Mouse (Mus musculus) embryonic facial prominence, embryonic 11.5 days (tissue): ENCODE measurements around the gene Cux2. TPM values are rescaled to one million over a fixed set of nuclear protein-coding genes. Genes with fewer than 3 reads are reported as not detected.

Experiments used
- ATAC-seq: fragments of 200-750 bp; cut with Nextera tagmentation; replicated peaks from 2 replicates; pipeline ENCODE4 v1.8.0; 2017; ENCODE audit warnings: low read depth; ENCODE audit not compliant: insufficient number of reproducible peaks, low FRiP score, low TSS enrichment
- DNase-seq: peaks from one replicate; pipeline ENCODE4 v3.0.0-alpha.2; 2015; ENCODE audit warnings: low spot score
- H3K27ac ChIP-seq: fragments of 300-500 bp; sonication (generic); replicated peaks from 2 replicates; pipeline ENCODE4 v1.5.1; 2014; ENCODE audit warnings: mild to moderate bottlenecking, low read depth, low read length, control low read depth
- H3K27me3 ChIP-seq: fragments of 300-500 bp; sonication (generic); 2 replicates; pipeline ENCODE4 v1.6.1; 2014; ENCODE audit warnings: mild to moderate bottlenecking, low read length, moderate library complexity, mixed read lengths; ENCODE audit not compliant: control insufficient read depth, insufficient read depth
- H3K36me3 ChIP-seq: fragments of 300-500 bp; sonication (generic); replicated peaks from 2 replicates; pipeline ENCODE4 v1.6.1; 2014; ENCODE audit warnings: low read depth, mild to moderate bottlenecking, low read length, moderate library complexity, mixed read lengths; ENCODE audit not compliant: control insufficient read depth, insufficient read depth
- H3K4me1 ChIP-seq: fragments of 300-500 bp; sonication (generic); 2 replicates; pipeline ENCODE4 v1.6.1; 2014; ENCODE audit warnings: low read length, mixed read lengths; ENCODE audit not compliant: control insufficient read depth, insufficient read depth
- H3K4me2 ChIP-seq: fragments of 300-500 bp; sonication (generic); 2 replicates; pipeline ENCODE4 v1.6.1; 2014; ENCODE audit warnings: low read depth, mild to moderate bottlenecking, control low read depth, low read length, moderate library complexity
- H3K4me3 ChIP-seq: fragments of 300-500 bp; sonication (generic); 2 replicates; pipeline ENCODE4 v1.5.1; 2014; ENCODE audit warnings: low read depth, low read length, control low read depth
- H3K9ac ChIP-seq: fragments of 300-500 bp; sonication (generic); replicated peaks from 2 replicates; pipeline ENCODE4 v1.6.1; 2014; ENCODE audit warnings: mild to moderate bottlenecking, control low read depth, low read length
- H3K9me3 ChIP-seq: fragments of 300-500 bp; sonication (generic); replicated peaks from 2 replicates; pipeline ENCODE4 v1.6.1; 2016; ENCODE audit warnings: mild to moderate bottlenecking, low read length, inconsistent platforms, mixed read lengths; ENCODE audit not compliant: control insufficient read depth
- WGBS: fragments of 180-500 bp; shearing (Covaris S2); extraction: QIAGEN DNeasy Blood & Tissue Kit; methylation state at CpG from one replicate; pipeline ENCODE4 v1.1.7; 2014; 5-methylcytosine and 5-hydroxymethylcytosine counted together
- polyA plus RNA-seq: library from polyadenylated mRNA; unstranded; fragments of >200 nt; fragmentation: Nextera tagmentation; extraction: Ambion mirVana; gene quantifications from 2 replicates; pipeline ENCODE4 v1.2.1, GENCODE M21; 2014

Cux2 gene
- polyA plus RNA-seq, 1 experiment from 2014 or later = 4.5 TPM

- no peak for DNase-seq
- no peak overlapping the region for H3K27ac ChIP-seq
- 89% methylated on average over 15 of the region's 15 CpGs for WGBS
- no peaks in the 10 kb centered on the region for H3K9me3 ChIP-seq
- ATAC-seq = no peak
- H3K9ac ChIP-seq = no peak overlapping the region
- H3K4me2 ChIP-seq = no peak overlapping the region
- no peaks in the 10 kb centered on the region for H3K27me3 ChIP-seq
- peaks cover 3% of the 10 kb centered on the region for H3K4me1 ChIP-seq
- H3K36me3 ChIP-seq = no peaks in the 10 kb centered on the region
- H3K4me3 ChIP-seq = no peak overlapping the region
These were observed 81.5 kb downstream of the Cux2 start for GRCm38 (mm10) chr5:121968416-121968815.

GRCm38 (mm10) chr5:121967520-121967919 is 82.4 kb downstream of the Cux2 start:
- H3K4me2 ChIP-seq = no peak overlapping the region
- H3K36me3 ChIP-seq = no peaks in the 10 kb centered on the region
- no peaks in the 10 kb centered on the region for H3K27me3 ChIP-seq
- H3K9ac ChIP-seq = no peak overlapping the region
- 82% methylated on average over 5 of the region's 5 CpGs for WGBS
- no peak overlapping the region for H3K4me3 ChIP-seq
- no peak for ATAC-seq
- H3K27ac ChIP-seq = no peak overlapping the region
- peaks cover 3% of the 10 kb centered on the region for H3K4me1 ChIP-seq
- DNase-seq = no peak
- no peaks in the 10 kb centered on the region for H3K9me3 ChIP-seq

GRCm38 (mm10) chr5:121966940-121967339 is 83.0 kb downstream of the Cux2 start:
- Histone ChIP-seq H3K27me3 (no peaks in the 10 kb centered on the region), H3K4me2 (no peak overlapping the region), H3K4me3 (no peak overlapping the region), H3K4me1 (peaks cover 3% of the 10 kb centered on the region), H3K27ac (no peak overlapping the region), H3K36me3 (no peaks in the 10 kb centered on the region), H3K9me3 (no peaks in the 10 kb centered on the region), H3K9ac (no peak overlapping the region)
- DNase-seq = peak; percentile 59
- no peak for ATAC-seq
- 48% methylated on average over 16 of the region's 16 CpGs for WGBS

- no peak for DNase-seq
- no peak overlapping the region for H3K4me3 ChIP-seq
- WGBS = 85% methylated on average over 10 of the region's 10 CpGs
These were observed 86.9 kb downstream of the Cux2 start for GRCm38 (mm10) chr5:121962974-121963373.

GRCm38 (mm10) chr5:121962359-121962758 is 87.5 kb downstream of the Cux2 start:
- no peak for ATAC-seq
- Histone ChIP-seq H3K4me3 (no peak overlapping the region), H3K27ac (no peak overlapping the region), H3K9me3 (no peaks in the 10 kb centered on the region), H3K4me2 (no peak overlapping the region), H3K27me3 (no peaks in the 10 kb centered on the region), H3K4me1 (peaks cover 3% of the 10 kb centered on the region), H3K9ac (no peak overlapping the region), H3K36me3 (no peaks in the 10 kb centered on the region)
- WGBS = 89% methylated on average over 7 of the region's 7 CpGs
- no peak for DNase-seq

More at GRCm38 (mm10) chr5:121962974-121963373, 86.9 kb downstream of the Cux2 start:
- no peaks in the 10 kb centered on the region for H3K9me3 ChIP-seq
- no peak overlapping the region for H3K27ac ChIP-seq
- no peak overlapping the region for H3K4me2 ChIP-seq
- no peak overlapping the region for H3K9ac ChIP-seq
- no peaks in the 10 kb centered on the region for H3K36me3 ChIP-seq
- no peaks in the 10 kb centered on the region for H3K27me3 ChIP-seq
- no peak for ATAC-seq
- H3K4me1 ChIP-seq = peaks cover 3% of the 10 kb centered on the region

GRCm38 (mm10) chr5:121961256-121961655 is 88.6 kb downstream of the Cux2 start:
- no peak overlapping the region for H3K4me2 ChIP-seq
- H3K27ac ChIP-seq = no peak overlapping the region
- DNase-seq (no peak), ATAC-seq (no peak)
- no peak overlapping the region for H3K4me3 ChIP-seq
- no peak overlapping the region for H3K9ac ChIP-seq
- peaks cover 3% of the 10 kb centered on the region for H3K4me1 ChIP-seq
- 76% methylated on average over 8 of the region's 8 CpGs for WGBS
- H3K36me3 ChIP-seq = no peaks in the 10 kb centered on the region
- H3K27me3 ChIP-seq = no peaks in the 10 kb centered on the region
- H3K9me3 ChIP-seq = no peaks in the 10 kb centered on the region

- no peak for DNase-seq
These were observed 90.2 kb downstream of the Cux2 start for GRCm38 (mm10) chr5:121959688-121960087.

GRCm38 (mm10) chr5:121958551-121958950 is 91.4 kb downstream of the Cux2 start:
- no peaks in the 10 kb centered on the region for H3K9me3 ChIP-seq
- H3K4me1 ChIP-seq = no peaks in the 10 kb centered on the region; the same call in 1 of the 2 replicates
- H3K4me3 ChIP-seq = no peak overlapping the region
- 80% methylated on average over 9 of the region's 9 CpGs for WGBS
- no peak overlapping the region for H3K27ac ChIP-seq
- no peak overlapping the region for H3K9ac ChIP-seq
- DNase-seq (no peak), ATAC-seq (no peak)
- no peaks in the 10 kb centered on the region for H3K36me3 ChIP-seq
- H3K27me3 ChIP-seq = no peaks in the 10 kb centered on the region
- H3K4me2 ChIP-seq = no peak overlapping the region

More at GRCm38 (mm10) chr5:121959688-121960087, 90.2 kb downstream of the Cux2 start:
- Histone ChIP-seq H3K36me3 (no peaks in the 10 kb centered on the region), H3K27ac (no peak overlapping the region), H3K4me1 (no peaks in the 10 kb centered on the region; the same call in 1 of the 2 replicates), H3K4me2 (no peak overlapping the region), H3K9ac (no peak overlapping the region), H3K27me3 (no peaks in the 10 kb centered on the region), H3K4me3 (no peak overlapping the region), H3K9me3 (no peaks in the 10 kb centered on the region)
- no peak for ATAC-seq
- WGBS = 73% methylated on average over 10 of the region's 10 CpGs
